Comparison of ENCODE assay signal across 19 mouse cellular contexts in genomic region chr14:74831050-74831449, GRCm38 (mm10).
A peak's percentile ranks its signal among the peaks of the same experiment; 100 is the strongest.
DNase-seq lines count a peak whose midpoint lies in the region; ATAC-seq and TF ChIP-seq lines count a peak whose summit lies in the region.
"Had no signal": no experiment of that assay in that cellular context is flagged by ENCODE, and none has a peak within 500 bp of the region (broad histone marks: within the 10 kb centered on the region; RNA-seq: fewer than 3 reads in every experiment).

No protein-coding gene starts in this region.

- no peaks in the 10 kb centered on the region for H3K9me3 ChIP-seq in forebrain, embryonic 12.5 days
- no peaks in the 10 kb centered on the region for H3K9me3 ChIP-seq in forebrain, embryonic 11.5 days (ENCODE audit: control insufficient read depth, low read length)
- no peaks in the 10 kb centered on the region for H3K9me3 ChIP-seq in hindbrain, embryonic 13.5 days
- H3K9me3 ChIP-seq in hindbrain, embryonic 16.5 days (ENCODE audit: control insufficient read depth, low read length): no peaks in the 10 kb centered on the region
- no peaks in the 10 kb centered on the region for H3K9me3 ChIP-seq in midbrain, embryonic 11.5 days (ENCODE audit: control insufficient read depth, low read length)
- H3K9me3 ChIP-seq in midbrain, postnatal 0 days (ENCODE audit: low read length): no peaks in the 10 kb centered on the region
- H3K9me3 ChIP-seq: liver, embryonic 15.5 days had no signal

- H3ac ChIP-seq in myocyte (ENCODE audit: control insufficient read depth, insufficient read length): no peak overlapping the region

- ATAC-seq in forebrain, embryonic 12.5 days (ENCODE audit: low FRiP score): peak; percentile 28; the same call in 1 of the 2 replicates
- no peak for ATAC-seq in forebrain, embryonic 11.5 days (replicated peaks; ENCODE audit: low FRiP score)
- ATAC-seq in hindbrain, embryonic 13.5 days (ENCODE audit: low FRiP score): no peak
- no peak for ATAC-seq in hindbrain, embryonic 16.5 days
- ATAC-seq in midbrain, embryonic 11.5 days (ENCODE audit: low FRiP score): peak; percentile 52; the same call in 1 of the 2 replicates
- ATAC-seq in midbrain, postnatal 0 days (ENCODE audit: low FRiP score): no peak
- ATAC-seq: lung, postnatal 0 days had no signal

- peaks cover 6% of the 10 kb centered on the region for H3K4me1 ChIP-seq in forebrain, embryonic 12.5 days
- H3K4me1 ChIP-seq in forebrain, embryonic 11.5 days (replicated peaks; ENCODE audit: control insufficient read depth, insufficient read depth, low read length): no peaks in the 10 kb centered on the region
- H3K4me1 ChIP-seq in hindbrain, embryonic 13.5 days (replicated peaks): peaks cover 33% of the 10 kb centered on the region; the same call in 1 of the 2 replicates
- H3K4me1 ChIP-seq in hindbrain, embryonic 16.5 days (ENCODE audit: control insufficient read depth, insufficient read depth, low read depth, low read length): peaks cover 4% of the 10 kb centered on the region; the same call in 1 of the 2 replicates
- H3K4me1 ChIP-seq in midbrain, embryonic 11.5 days (ENCODE audit: control insufficient read depth, insufficient read depth, low read length): no peaks in the 10 kb centered on the region
- no peaks in the 10 kb centered on the region for H3K4me1 ChIP-seq in midbrain, postnatal 0 days (ENCODE audit: insufficient read depth, low read length)

- WGBS in forebrain, embryonic 12.5 days: 80% methylated on average over 5 of the region's 5 CpGs
- WGBS in forebrain, embryonic 11.5 days: 79% methylated on average over 5 of the region's 5 CpGs
- whole genome bisulfite sequencing in hindbrain, embryonic 13.5 days: 62% methylated on average over 5 of the region's 5 CpGs
- WGBS in hindbrain, embryonic 16.5 days: 74% methylated on average over 5 of the region's 5 CpGs
- WGBS in midbrain, embryonic 11.5 days: 70% methylated on average over 5 of the region's 5 CpGs
- WGBS in midbrain, postnatal 0 days: 76% methylated on average over 5 of the region's 5 CpGs

- no peak for TF ChIP-seq CTCF in midbrain, postnatal 0 days (IDR thresholded peaks at IDR 0.05)

- no peak overlapping the region for H3K4me2 ChIP-seq in forebrain, embryonic 12.5 days
- no peak overlapping the region for H3K4me2 ChIP-seq in forebrain, embryonic 11.5 days (ENCODE audit: low read depth, low read length, severe bottlenecking)
- no peak overlapping the region for H3K4me2 ChIP-seq in hindbrain, embryonic 13.5 days
- H3K4me2 ChIP-seq in hindbrain, embryonic 16.5 days (ENCODE audit: low read length): no peak overlapping the region
- H3K4me2 ChIP-seq in midbrain, embryonic 11.5 days: no peak overlapping the region
- H3K4me2 ChIP-seq in midbrain, postnatal 0 days (ENCODE audit: low read depth, low read length, poor library complexity, severe bottlenecking): no peak overlapping the region
- peak overlapping the region; percentile 32 for H3K4me2 ChIP-seq in myocyte (ENCODE audit: low read depth)
- H3K4me2 ChIP-seq: heart, embryonic 11.5 days; liver, embryonic 15.5 days had no signal

- H3K4me3 ChIP-seq in forebrain, embryonic 12.5 days (replicated peaks): no peak overlapping the region
- no peak overlapping the region for H3K4me3 ChIP-seq in forebrain, embryonic 11.5 days (ENCODE audit: low read depth, low read length)
- no peak overlapping the region for H3K4me3 ChIP-seq in hindbrain, embryonic 13.5 days
- no peak overlapping the region for H3K4me3 ChIP-seq in hindbrain, embryonic 16.5 days (ENCODE audit: low read length)
- no peak overlapping the region for H3K4me3 ChIP-seq in midbrain, embryonic 11.5 days (ENCODE audit: low read depth, low read length)
- no peak overlapping the region for H3K4me3 ChIP-seq in midbrain, postnatal 0 days (ENCODE audit: low read depth, low read length)
- H3K4me3 ChIP-seq in myocyte: no peak overlapping the region
- H3K4me3 ChIP-seq: erythroblast, embryonic 14.5 days; left cerebral cortex, adult 2 months; liver, embryonic 15.5 days had no signal

- H3K27me3 ChIP-seq in forebrain, embryonic 12.5 days: no peaks in the 10 kb centered on the region
- H3K27me3 ChIP-seq in forebrain, embryonic 11.5 days (ENCODE audit: control insufficient read depth, insufficient read depth, low read length): no peaks in the 10 kb centered on the region
- H3K27me3 ChIP-seq in hindbrain, embryonic 13.5 days: no peaks in the 10 kb centered on the region
- H3K27me3 ChIP-seq in hindbrain, embryonic 16.5 days (replicated peaks; ENCODE audit: control insufficient read depth, insufficient read depth, low read length): no peaks in the 10 kb centered on the region
- no peaks in the 10 kb centered on the region for H3K27me3 ChIP-seq in midbrain, embryonic 11.5 days (ENCODE audit: control insufficient read depth, insufficient read depth, low read length)
- no peaks in the 10 kb centered on the region for H3K27me3 ChIP-seq in midbrain, postnatal 0 days (ENCODE audit: insufficient read depth, low read length)
- H3K27me3 ChIP-seq in myocyte (ENCODE audit: control insufficient read depth, insufficient read depth, insufficient read length): no peaks in the 10 kb centered on the region
- H3K27me3 ChIP-seq: CH12.LX; liver, embryonic 15.5 days had no signal

- DNase-seq in forebrain, embryonic 11.5 days (ENCODE audit: low spot score): no peak
- no peak for DNase-seq in midbrain, embryonic 11.5 days (ENCODE audit: low spot score, missing footprints)
- no peak for DNase-seq in midbrain, postnatal 0 days (ENCODE audit: low spot score)
- DNase-seq in right cerebral cortex, adult 18-20 months: no peak
- DNase-seq: adrenal gland, adult 8-10 months; embryo, embryonic 11 days; gastrocnemius, postnatal 10 days; kidney, postnatal 10 days; retina, postnatal 1 day had no signal

- peaks cover 19% of the 10 kb centered on the region for H3K79me2 ChIP-seq in myocyte (ENCODE audit: control insufficient read depth, insufficient read depth)

- peak overlapping the region; percentile 13; the same call in 1 of the 2 replicates for H3K27ac ChIP-seq in forebrain, embryonic 12.5 days
- no peak overlapping the region; the same call in 1 of the 2 replicates for H3K27ac ChIP-seq in forebrain, embryonic 11.5 days (ENCODE audit: low read depth, low read length)
- peak overlapping the region; percentile 53; the same call in 1 of the 2 replicates for H3K27ac ChIP-seq in hindbrain, embryonic 13.5 days
- no peak overlapping the region for H3K27ac ChIP-seq in hindbrain, embryonic 16.5 days (ENCODE audit: low read depth, low read length)
- H3K27ac ChIP-seq in midbrain, embryonic 11.5 days (ENCODE audit: low read depth, low read length): no peak overlapping the region; the same call in 1 of the 2 replicates
- no peak overlapping the region for H3K27ac ChIP-seq in midbrain, postnatal 0 days (ENCODE audit: low read depth, low read length)
- H3K27ac ChIP-seq: left cerebral cortex, adult 2 months; liver, embryonic 15.5 days had no signal

- no peaks in the 10 kb centered on the region for H3K36me3 ChIP-seq in forebrain, embryonic 12.5 days (replicated peaks)
- no peaks in the 10 kb centered on the region for H3K36me3 ChIP-seq in forebrain, embryonic 11.5 days (ENCODE audit: control insufficient read depth, insufficient read depth, low read length)
- no peaks in the 10 kb centered on the region for H3K36me3 ChIP-seq in hindbrain, embryonic 13.5 days
- H3K36me3 ChIP-seq in hindbrain, embryonic 16.5 days (ENCODE audit: control insufficient read depth, insufficient read depth, low read length): no peaks in the 10 kb centered on the region
- H3K36me3 ChIP-seq in midbrain, embryonic 11.5 days (ENCODE audit: control insufficient read depth, insufficient read depth, low read length): no peaks in the 10 kb centered on the region
- no peaks in the 10 kb centered on the region for H3K36me3 ChIP-seq in midbrain, postnatal 0 days (ENCODE audit: insufficient read depth, low read length)
- no peaks in the 10 kb centered on the region for H3K36me3 ChIP-seq in myocyte (ENCODE audit: control insufficient read depth, insufficient read depth)
- H3K36me3 ChIP-seq: liver, embryonic 15.5 days had no signal

- no peak for TF ChIP-seq POLR2A in myocyte (IDR thresholded peaks at IDR 0.05; ENCODE audit: insufficient read length, low read depth)

- no peak overlapping the region for H3K9ac ChIP-seq in forebrain, embryonic 12.5 days
- no peak overlapping the region for H3K9ac ChIP-seq in forebrain, embryonic 11.5 days (ENCODE audit: low read length)
- no peak overlapping the region for H3K9ac ChIP-seq in hindbrain, embryonic 13.5 days
- no peak overlapping the region for H3K9ac ChIP-seq in hindbrain, embryonic 16.5 days (ENCODE audit: low read depth, low read length)
- no peak overlapping the region for H3K9ac ChIP-seq in midbrain, embryonic 11.5 days (ENCODE audit: low read length)
- H3K9ac ChIP-seq in midbrain, postnatal 0 days (replicated peaks; ENCODE audit: low read length, poor library complexity, severe bottlenecking): no peak overlapping the region
- H3K9ac ChIP-seq: liver, embryonic 15.5 days had no signal

TF ChIP-seq in myocyte, 11 proteins besides CTCF, POLR2A, EP300 and RAD21:
- TF ChIP-seq MYOD1 (IDR thresholded peaks at IDR 0.05; ENCODE audit: control insufficient read depth in 1 of 3, insufficient read length in 2 of 3, low read depth in 2 of 3) (no peak), POLR2AphosphoS2 (IDR thresholded peaks at IDR 0.05; ENCODE audit: insufficient read length, low read depth) (no peak), SRF (IDR thresholded peaks at IDR 0.05; ENCODE audit: control insufficient read depth, insufficient read length, low read depth) (no peak), E2F4 (IDR thresholded peaks at IDR 0.05; ENCODE audit: insufficient read depth) (no peak), MAX (IDR thresholded peaks at IDR 0.05; ENCODE audit: low read depth) (no peak), USF1 (IDR thresholded peaks at IDR 0.05; ENCODE audit: low read depth) (no peak), TCF12 (IDR thresholded peaks at IDR 0.05; ENCODE audit: insufficient read depth, poor library complexity, severe bottlenecking) (no peak), MYOG (IDR thresholded peaks at IDR 0.05; ENCODE audit: control insufficient read depth in 1 of 3, insufficient read depth in 1 of 3, insufficient read length in 2 of 3, low read depth in 2 of 3) (no peak), REST (IDR thresholded peaks at IDR 0.05; ENCODE audit: insufficient read depth, insufficient read length) (no peak), CEBPB (IDR thresholded peaks at IDR 0.05; ENCODE audit: insufficient read depth, poor library complexity, severe bottlenecking) (no peak)

Comparison
In these comparisons a context has a peak if more than half of its experiments do, and no peak if none do; other contexts are left out.
1. ATAC-seq: peak in forebrain, embryonic 12.5 days (single experiment) and midbrain, embryonic 11.5 days (single experiment); none in forebrain, embryonic 11.5 days (single experiment), hindbrain, embryonic 13.5 days (single experiment), hindbrain, embryonic 16.5 days (single experiment) and midbrain, postnatal 0 days (single experiment).
2. H3K27ac ChIP-seq: peak in forebrain, embryonic 12.5 days (single experiment) and hindbrain, embryonic 13.5 days (single experiment); none in forebrain, embryonic 11.5 days (single experiment), hindbrain, embryonic 16.5 days (single experiment), midbrain, embryonic 11.5 days (single experiment) and midbrain, postnatal 0 days (single experiment).